Mouse (Mus musculus): ENCODE measurements around the gene Sytl2. TPM values are rescaled to one million over a fixed set of nuclear protein-coding genes. Genes with fewer than 3 reads are reported as not detected.

Gene Sytl2
- total and polyA plus RNA-seq, 3 experiments = 0.85 TPM; not detected in 2

DNA sequence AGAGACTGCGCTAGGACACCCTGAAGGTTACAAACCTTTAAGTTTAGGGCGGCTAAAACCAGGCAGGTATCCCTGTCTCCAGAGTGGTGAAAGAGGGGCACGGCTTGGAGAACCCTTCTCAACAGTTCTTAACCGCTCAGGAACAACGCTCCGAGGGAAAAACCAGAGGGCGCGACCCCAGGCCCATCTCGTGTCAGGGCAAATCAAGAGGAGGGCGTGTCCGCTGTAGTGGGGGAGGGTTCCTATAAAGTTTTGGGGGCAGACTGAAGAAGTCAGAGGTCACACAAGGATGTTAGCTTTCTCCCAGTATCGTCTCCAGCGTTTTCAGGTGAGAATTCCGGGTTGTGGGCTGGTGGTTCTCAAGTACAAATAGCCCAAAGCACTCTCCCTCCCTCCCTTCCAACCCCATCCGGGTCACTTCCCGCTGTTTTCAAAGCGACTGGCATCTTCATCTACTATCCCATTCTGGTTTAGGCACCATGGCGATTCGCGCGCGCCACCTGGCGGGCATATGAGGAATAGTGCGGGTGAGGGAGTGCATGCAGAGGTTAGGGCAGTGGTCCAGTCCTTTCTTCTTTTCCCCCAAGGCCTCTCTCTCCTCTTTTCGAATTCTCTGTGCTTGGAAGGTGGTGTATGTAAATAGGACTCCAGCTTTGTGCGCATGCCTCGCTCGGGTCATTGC lies 36.6 kb upstream of the Sytl2 start, which contains the start of gene Ccdc83:
Ccdc83 (minus strand) TSS at position 489 of the 682 bp plus-strand sequence.
- peaks cover 0 to 5% of the 10 kb centered on the region in 2 experiments; a peak in 2 of 4 replicates for H3K4me1 ChIP-seq (ENCODE audit: control insufficient read depth in 1 of 2, insufficient read depth in 2 of 2)
- peak within 1 kb of the TSS; percentile 45 for H3K4me2 ChIP-seq (ENCODE audit: insufficient read depth, low read depth, poor library complexity, severe bottlenecking)
- H3K36me3 ChIP-seq (replicated peaks in 1 of 2; ENCODE audit: control insufficient read depth in 1 of 2, insufficient read depth in 1 of 2, low read length in 1 of 2) = no peaks in the 10 kb centered on the region
- H3K9me3 ChIP-seq (replicated peaks; ENCODE audit: low read length) = no peaks in the 10 kb centered on the region
- no peak within 1 kb of the TSS for H3K9ac ChIP-seq (ENCODE audit: insufficient read depth, low read depth)
- H3K27me3 ChIP-seq (replicated peaks) = no peaks in the 10 kb centered on the region
- TF ChIP-seq SMC3 (IDR thresholded peaks at IDR 0.05; ENCODE audit: low read depth, low read length) (peak; percentile 95), POLR2A (IDR thresholded peaks at IDR 0.05; ENCODE audit: low read depth, low read length) (no peak), ELF1 (IDR thresholded peaks at IDR 0.05; ENCODE audit: low read depth, low read length) (peak; percentile 44; the same call in 1 of the 2 replicates), RCOR1 (conservative IDR thresholded peaks at IDR 0.05; ENCODE audit: low read depth, low read length) (peak; percentile 60; the same call in 1 of the 2 replicates), E2F4 (IDR thresholded peaks at IDR 0.05; ENCODE audit: insufficient replicate concordance, low read depth, low read length) (0 out of 2 replicates have a peak, but pooled peaks have one; percentile 38), SIN3A (IDR thresholded peaks at IDR 0.05; ENCODE audit: low read length) (peak; percentile 50; the same call in 1 of the 2 replicates), RAD21 (IDR thresholded peaks at IDR 0.05; ENCODE audit: low read depth, low read length) (peak; percentile 94), MXI1 (IDR thresholded peaks at IDR 0.05; ENCODE audit: low read depth, low read length) (no peak), ZNF384 (IDR thresholded peaks at IDR 0.05; ENCODE audit: low read depth, low read length) (no peak), NELFE (IDR thresholded peaks at IDR 0.05; ENCODE audit: low read depth, low read length) (peak; percentile 47; the same call in 1 of the 2 replicates), CTCF (conservative IDR thresholded peaks at IDR 0.05 in 1 of 2, IDR thresholded peaks at IDR 0.05 in 1 of 2; ENCODE audit: low read depth in 2 of 2, low read length in 2 of 2) (peak; percentile 78 to 92), ZC3H11A (IDR thresholded peaks at IDR 0.05; ENCODE audit: low read depth, low read length) (peak; percentile 82; the same call in 1 of the 2 replicates)
- DNase-seq (ENCODE audit: extremely low read depth) = peak; percentile 78
- in situ Hi-C loops (cut with MboI; ENCODE audit: low pct_ligation_motif_present, low pct_unique_long_range_greater_than_20kb, low sequenced_read_pairs) (loop anchor here (10.0 kb wide), 1 partner anchor 261 kb away; no protein-coding TSS in a partner anchor), dilution Hi-C loops (cut with MboI; ENCODE audit: extremely low pct_ligation_motif_present, extremely low pct_unique_long_range_greater_than_20kb, low sequenced_read_pairs) (no loop called here)
- no peak within 1 kb of the TSS for H3K27ac ChIP-seq (ENCODE audit: insufficient read depth, low read depth)
- no peaks in the 10 kb centered on the region for H3K79me2 ChIP-seq (replicated peaks; ENCODE audit: control insufficient read depth, extremely low read depth, insufficient read depth, poor library complexity, severe bottlenecking)
- H3K4me3 ChIP-seq (replicated peaks in 1 of 3; ENCODE audit: low read depth in 2 of 3, low read length in 2 of 3, poor library complexity in 1 of 3) = peak within 1 kb of the TSS in 2 of 3 experiments; percentile 4 to 35

DNA sequence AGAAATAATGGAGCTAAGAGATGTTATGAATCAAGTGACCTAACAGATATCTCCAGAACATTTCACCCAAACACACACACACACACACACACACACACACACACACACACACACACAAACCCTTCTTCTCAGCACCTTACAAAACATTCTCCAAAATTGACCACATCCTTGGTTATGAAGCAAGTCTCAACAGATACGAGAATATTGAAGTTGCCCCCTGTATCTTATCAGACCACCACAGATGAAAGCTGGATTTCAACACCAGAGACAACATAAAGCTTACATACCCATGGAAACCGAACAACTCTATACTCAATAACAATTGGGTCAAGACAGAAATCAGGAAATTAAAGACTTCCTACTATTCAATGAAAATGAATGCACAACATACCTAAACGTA lies 31.9 kb upstream of the Sytl2 start:
- in situ Hi-C loops (cut with MboI; ENCODE audit: low pct_ligation_motif_present, low pct_unique_long_range_greater_than_20kb, low sequenced_read_pairs) = no loop called here
- TF ChIP-seq E2F4 (IDR thresholded peaks at IDR 0.05; ENCODE audit: insufficient replicate concordance, low read depth, low read length) (no peak), POLR2AphosphoS2 (IDR thresholded peaks at IDR 0.05; ENCODE audit: low read depth, low read length) (no peak), GABPA (IDR thresholded peaks at IDR 0.05; ENCODE audit: insufficient replicate concordance, low read depth, low read length) (no peak), MAZ (IDR thresholded peaks at IDR 0.05; ENCODE audit: low read depth, low read length) (no peak)

More for the DNA sequence above, 31.9 kb upstream of the Sytl2 start:
- H3K4me2 ChIP-seq (ENCODE audit: insufficient read depth, low read depth, poor library complexity, severe bottlenecking) = no peak overlapping the region
- no peak overlapping the region for H3K4me3 ChIP-seq (replicated peaks in 1 of 3; ENCODE audit: low read depth in 2 of 3, low read length in 2 of 3, poor library complexity in 1 of 3)
- no peak for DNase-seq (ENCODE audit: extremely low read depth)
- no peaks in the 10 kb centered on the region for H3K27me3 ChIP-seq (replicated peaks)
- H3K4me1 ChIP-seq (ENCODE audit: control insufficient read depth in 1 of 2, insufficient read depth in 2 of 2) = peaks cover 0 to 4% of the 10 kb centered on the region in 2 experiments; a peak in 2 of 4 replicates
- H3K9me3 ChIP-seq (replicated peaks; ENCODE audit: low read length) = no peaks in the 10 kb centered on the region
- no peaks in the 10 kb centered on the region for H3K79me2 ChIP-seq (replicated peaks; ENCODE audit: control insufficient read depth, extremely low read depth, insufficient read depth, poor library complexity, severe bottlenecking)
- no peak overlapping the region for H3K27ac ChIP-seq (ENCODE audit: insufficient read depth, low read depth)
- H3K36me3 ChIP-seq (replicated peaks in 1 of 2; ENCODE audit: control insufficient read depth in 1 of 2, insufficient read depth in 1 of 2, low read length in 1 of 2) = no peaks in the 10 kb centered on the region
- dilution Hi-C loops (cut with MboI; ENCODE audit: extremely low pct_ligation_motif_present, extremely low pct_unique_long_range_greater_than_20kb, low sequenced_read_pairs) = no loop called here
- no peak overlapping the region for H3K9ac ChIP-seq (ENCODE audit: insufficient read depth, low read depth)
